Mouse (Mus musculus) adrenal gland, postnatal 14 days (tissue): Measurements from ENCODE around the gene Krt39. TPM values are rescaled to one million over a fixed set of nuclear protein-coding genes. Genes with fewer than 3 reads are reported as not detected.

Experiments used
- DNase-seq: peaks from one replicate; pipeline ENCODE4 v3.0.0; 2021; ENCODE audit warnings: mixed read lengths
- long read RNA-seq, 2 experiments: library from polyadenylated mRNA; stranded (forward); transcript quantifications; one replicate each; pipeline ENCODE4 v2.0.0; 2021
- total RNA-seq: library from RNA; stranded (reverse); gene quantifications from 2 replicates; pipeline ENCODE4 v1.2.3, GENCODE M21; 2021

Krt39 gene
- total RNA-seq, result not detected in 2 replicates
- long read RNA-seq, experiment 1, result 0 reads
- long read RNA-seq, experiment 2, result 0 reads

GRCm38 (mm10) chr11:99521288-99521860, at the start of gene Krt39:
Krt39 (minus strand) TSS chr11:99521338.
- DNase-seq, result no peak

GRCm38 (mm10) chr11:99566530-99566929, 45.4 kb upstream of the Krt39 start, which contains the start of gene Krtap3-1:
Krtap3-1 (minus strand) TSS chr11:99566630.
- DNase-seq, result no peak

- no peak for DNase-seq
These were observed 41.4 kb upstream of the Krt39 start for GRCm38 (mm10) chr11:99562580-99562979.

- DNase-seq, result no peak
These were observed 38.2 kb upstream of the Krt39 start, which contains the start of gene Gm11939 for GRCm38 (mm10) chr11:99559366-99559765. Gm11939 (minus strand) TSS chr11:99559466.

- DNase-seq, result no peak
These were observed 37.0 kb upstream of the Krt39 start for GRCm38 (mm10) chr11:99557976-99558745.

- no peak for DNase-seq
These were observed 35.6 kb upstream of the Krt39 start, which contains the start of gene Krtap3-2 for GRCm38 (mm10) chr11:99556753-99557152. Krtap3-2 (minus strand) TSS chr11:99556853.

- no peak for DNase-seq
These were observed 35.1 kb upstream of the Krt39 start for GRCm38 (mm10) chr11:99556195-99556594.

GRCm38 (mm10) chr11:99550765-99551164, 29.6 kb upstream of the Krt39 start, which contains the start of gene Krtap3-3:
Krtap3-3 (minus strand) TSS chr11:99550865.
- DNase-seq, result no peak

GRCm38 (mm10) chr11:99547892-99548291, 26.8 kb upstream of the Krt39 start:
- DNase-seq, result no peak

- DNase-seq, result peak; percentile 29
These were observed 18.6 kb upstream of the Krt39 start for GRCm38 (mm10) chr11:99539721-99540120.

GRCm38 (mm10) chr11:99514098-99514497, 7.0 kb downstream of the Krt39 start:
- DNase-seq, result no peak

- no peak for DNase-seq
These were observed 20.9 kb downstream of the Krt39 start for GRCm38 (mm10) chr11:99500095-99500805.

GRCm38 (mm10) chr11:99496460-99496859, 24.7 kb downstream of the Krt39 start:
- no peak for DNase-seq

GRCm38 (mm10) chr11:99494741-99495140, 26.4 kb downstream of the Krt39 start:
- peak; percentile 33 for DNase-seq

- DNase-seq, result no peak
These were observed 27.6 kb downstream of the Krt39 start for GRCm38 (mm10) chr11:99493574-99493850.

GRCm38 (mm10) chr11:99492733-99493573, 28.2 kb downstream of the Krt39 start, which contains the start of gene Krt23:
Krt23 (minus strand) TSS chr11:99493137.
- DNase-seq, result no peak

GRCm38 (mm10) chr11:99491040-99491439, 30.1 kb downstream of the Krt39 start:
- DNase-seq, result no peak

- no peak for DNase-seq
These were observed 30.5 kb downstream of the Krt39 start for GRCm38 (mm10) chr11:99490624-99491023.

GRCm38 (mm10) chr11:99489233-99489632, 31.9 kb downstream of the Krt39 start:
- no peak for DNase-seq

- no peak for DNase-seq
These were observed 46.2 kb downstream of the Krt39 start for GRCm38 (mm10) chr11:99474981-99475380.

- DNase-seq, result no peak
These were observed 47.7 kb downstream of the Krt39 start for GRCm38 (mm10) chr11:99473433-99473832.

- DNase-seq, result no peak
These were observed 48.7 kb downstream of the Krt39 start for GRCm38 (mm10) chr11:99472405-99472804.
